22 mouse cellular contexts compared by ENCODE assay signal in genomic region chr3:149581141-149581540, GRCm38 (mm10).
A peak's percentile ranks its signal among the peaks of the same experiment; 100 is the strongest.
DNase-seq lines count a peak whose midpoint lies in the region; ATAC-seq and TF ChIP-seq lines count a peak whose summit lies in the region.
"Had no signal": no experiment of that assay in that cellular context is flagged by ENCODE, and none has a peak within 500 bp of the region (broad histone marks: within the 10 kb centered on the region; RNA-seq: fewer than 3 reads in every experiment).

No protein-coding gene starts in this region.

- H3K4me3 ChIP-seq in hindbrain, embryonic 11.5 days (ENCODE audit: low read depth, low read length), result no peak overlapping the region
- H3K4me3 ChIP-seq in hindbrain, postnatal 0 days (ENCODE audit: low read length), result no peak overlapping the region
- H3K4me3 ChIP-seq in neural tube, embryonic 15.5 days (replicated peaks), result no peak overlapping the region
- H3K4me3 ChIP-seq: embryonic facial prominence, embryonic 15.5 days; erythroblast, embryonic 14.5 days; heart, adult 2 months; heart, embryonic 15.5 days had no signal

- H3K4me1 ChIP-seq in hindbrain, embryonic 11.5 days (replicated peaks; ENCODE audit: control insufficient read depth, insufficient read depth, low read length), result no peaks in the 10 kb centered on the region
- H3K4me1 ChIP-seq in hindbrain, postnatal 0 days (ENCODE audit: insufficient read depth, low read length), result no peaks in the 10 kb centered on the region
- H3K4me1 ChIP-seq in neural tube, embryonic 15.5 days, result no peaks in the 10 kb centered on the region
- H3K4me1 ChIP-seq: embryonic facial prominence, embryonic 15.5 days; heart, embryonic 15.5 days had no signal

- WGBS in hindbrain, embryonic 11.5 days, result 30% methylated on average over 3 of the region's 3 CpGs
- WGBS in hindbrain, postnatal 0 days, result 37% methylated on average over 3 of the region's 3 CpGs
- WGBS in neural tube, embryonic 15.5 days, result 37% methylated on average over 3 of the region's 3 CpGs

- H3K27ac ChIP-seq in hindbrain, embryonic 11.5 days (ENCODE audit: low read depth, low read length), result no peak overlapping the region
- no peak overlapping the region for H3K27ac ChIP-seq in hindbrain, postnatal 0 days
- no peak overlapping the region for H3K27ac ChIP-seq in neural tube, embryonic 15.5 days (replicated peaks)
- H3K27ac ChIP-seq: embryonic facial prominence, embryonic 15.5 days; heart, adult 2 months; heart, embryonic 15.5 days had no signal

- TF ChIP-seq CTCF in hindbrain, postnatal 0 days (IDR thresholded peaks at IDR 0.05; ENCODE audit: low read depth), result no peak

- no peaks in the 10 kb centered on the region for H3K27me3 ChIP-seq in hindbrain, embryonic 11.5 days (ENCODE audit: control insufficient read depth, insufficient read depth, low read length)
- no peaks in the 10 kb centered on the region for H3K27me3 ChIP-seq in hindbrain, postnatal 0 days (ENCODE audit: insufficient read depth, low read length)
- H3K27me3 ChIP-seq in neural tube, embryonic 15.5 days (replicated peaks), result no peaks in the 10 kb centered on the region
- H3K27me3 ChIP-seq: CH12.LX; embryonic facial prominence, embryonic 15.5 days; heart, embryonic 15.5 days; Patski had no signal

- peak; percentile 52 for DNase-seq in hindbrain, embryonic 11.5 days (ENCODE audit: low spot score)
- no peak for DNase-seq in hindbrain, postnatal 0 days (ENCODE audit: low spot score)
- peak; percentile 42 for DNase-seq in neural tube, embryonic 10.5 days (ENCODE audit: extremely low spot score, low spot score)
- peak; percentile 44 for DNase-seq in embryo, embryonic 9.5 days (ENCODE audit: extremely low spot score)
- DNase-seq in testis, postnatal 14 days (ENCODE audit: low spot score), result no peak
- no peak for DNase-seq in cerebellum, postnatal 4 days (ENCODE audit: low spot score in 2 of 2)
- DNase-seq: adrenal gland, adult 8-10 months; adrenal gland, postnatal 36 days; cerebellum, adult 2 months; cerebellum, postnatal 10 days; gastrocnemius, postnatal 14 days; heart, adult 2 months; heart, postnatal 14 days had no signal

- H3K9me3 ChIP-seq in hindbrain, embryonic 11.5 days (ENCODE audit: control insufficient read depth, low read length), result no peaks in the 10 kb centered on the region
- H3K9me3 ChIP-seq in hindbrain, postnatal 0 days (ENCODE audit: low read length), result no peaks in the 10 kb centered on the region
- no peaks in the 10 kb centered on the region for H3K9me3 ChIP-seq in neural tube, embryonic 15.5 days (replicated peaks)
- H3K9me3 ChIP-seq: embryonic facial prominence, embryonic 15.5 days; heart, embryonic 15.5 days had no signal

- no peak overlapping the region for H3K9ac ChIP-seq in hindbrain, embryonic 11.5 days (ENCODE audit: low read depth, low read length)
- H3K9ac ChIP-seq in hindbrain, postnatal 0 days (replicated peaks; ENCODE audit: low read length), result no peak overlapping the region
- H3K9ac ChIP-seq in neural tube, embryonic 15.5 days (replicated peaks), result no peak overlapping the region
- H3K9ac ChIP-seq: embryonic facial prominence, embryonic 15.5 days; heart, embryonic 15.5 days had no signal

- H3K4me2 ChIP-seq in hindbrain, embryonic 11.5 days (replicated peaks; ENCODE audit: low read depth, low read length), result no peak overlapping the region
- H3K4me2 ChIP-seq in hindbrain, postnatal 0 days (ENCODE audit: low read depth, low read length), result no peak overlapping the region
- no peak overlapping the region for H3K4me2 ChIP-seq in neural tube, embryonic 15.5 days
- H3K4me2 ChIP-seq: embryonic facial prominence, embryonic 15.5 days; heart, embryonic 11.5 days; heart, embryonic 15.5 days had no signal

- no peaks in the 10 kb centered on the region for H3K36me3 ChIP-seq in hindbrain, embryonic 11.5 days (ENCODE audit: control insufficient read depth, insufficient read depth, low read length)
- no peaks in the 10 kb centered on the region for H3K36me3 ChIP-seq in hindbrain, postnatal 0 days (ENCODE audit: insufficient read depth, low read length)
- H3K36me3 ChIP-seq in neural tube, embryonic 15.5 days, result no peaks in the 10 kb centered on the region
- H3K36me3 ChIP-seq: embryonic facial prominence, embryonic 15.5 days; heart, embryonic 15.5 days had no signal

- ATAC-seq in hindbrain, embryonic 11.5 days (ENCODE audit: low FRiP score), result peak; percentile 49; the same call in 1 of the 2 replicates
- ATAC-seq in hindbrain, postnatal 0 days, result no peak
- no peak for ATAC-seq in neural tube, embryonic 15.5 days (ENCODE audit: low FRiP score)
- ATAC-seq: forebrain, embryonic 16.5 days; hindbrain, embryonic 16.5 days; Patski had no signal

Comparison
In these comparisons a context has a peak if more than half of its experiments do, and no peak if none do; other contexts are left out.
1. DNase-seq: peak in hindbrain, embryonic 11.5 days (single experiment), neural tube, embryonic 10.5 days (single experiment) and embryo, embryonic 9.5 days (single experiment); none in hindbrain, postnatal 0 days (single experiment), testis, postnatal 14 days (single experiment) and cerebellum, postnatal 4 days (0 of 2).